Mouse (Mus musculus) CD8-positive naive resting alpha-beta T cell, adult 57 days (primary cell): ENCODE measurements around the gene Nupl2. TPM values are rescaled to one million over a fixed set of nuclear protein-coding genes. Genes with fewer than 3 reads are reported as not detected.

Experiments used
- total RNA-seq: library from RNA; stranded (reverse); gene quantifications from one replicate; pipeline ENCODE4 v1.2.4, GENCODE M21; 2023

Nupl2 gene
- total RNA-seq = 10.3 TPM

DNA sequence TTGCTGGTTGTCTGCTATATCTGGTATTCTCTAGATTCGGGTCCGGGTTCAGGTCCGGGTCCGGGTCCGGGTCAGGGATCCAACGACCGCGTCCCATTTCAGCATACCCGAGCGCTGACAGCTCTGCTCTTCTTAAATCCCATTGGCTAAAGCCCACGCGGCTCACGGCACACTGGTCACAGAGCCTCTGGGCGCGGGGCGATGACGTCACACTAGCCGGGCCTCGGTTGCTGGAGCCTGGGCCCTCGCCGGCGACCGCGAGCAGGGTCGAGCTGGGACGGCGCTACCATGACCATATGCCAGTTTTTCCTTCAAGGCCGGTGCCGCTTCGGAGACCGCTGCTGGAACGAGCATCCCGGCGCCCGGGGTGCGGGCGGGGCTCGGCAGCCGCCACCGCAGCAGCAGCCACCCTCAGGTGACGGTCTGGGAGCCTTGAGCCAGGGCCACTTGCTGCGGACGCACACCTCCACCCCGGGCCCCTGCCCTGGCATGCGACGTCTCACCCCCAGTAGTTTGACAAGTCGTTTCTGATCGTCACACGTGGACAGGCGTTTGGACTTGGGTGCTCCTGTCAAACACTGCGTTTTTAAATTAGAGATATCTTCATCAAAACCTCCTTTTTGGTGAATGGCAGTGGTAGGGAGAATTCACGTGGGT lies at the start of gene Nupl2:
Gene Nupl2, plus strand, starts transcription at position 175 of the 657 bp plus-strand sequence.

Other genes with a start within 250 kb of the Nupl2 start
- 18.7 TPM for gene Fam126a, start 134.3 kb upstream of the Nupl2 start, total RNA-seq
- gene Klhl7, start 64.4 kb upstream of the Nupl2 start, total RNA-seq = 15.7 TPM
- 5.1 TPM for gene Kcnh2, start 186.6 kb downstream of the Nupl2 start, total RNA-seq
- not detected for gene Nos3, start 199.8 kb downstream of the Nupl2 start, total RNA-seq
- not detected for gene Atg9b, start 227.2 kb downstream of the Nupl2 start, total RNA-seq
- gene Abcb8, start 228.7 kb downstream of the Nupl2 start, total RNA-seq = 19.0 TPM
- gene Asic3, start 248.4 kb downstream of the Nupl2 start, total RNA-seq = not detected